Mouse (Mus musculus) layer of hippocampus, adult 2 months (tissue): ENCODE measurements around the gene Acp7. TPM values are rescaled to one million over a fixed set of nuclear protein-coding genes. Genes with fewer than 3 reads are reported as not detected.

Experiments used
- DNase-seq, 2 experiments: peaks; one replicate each; pipeline ENCODE4 v3.0.0; 2022; ENCODE audit warnings: low spot score in 2 of 2
- H3K27ac ChIP-seq: fragments of 200-600 bp; 2 replicates; pipeline ENCODE4 v1.8.1; 2022
- H3K4me3 ChIP-seq: fragments of 200-600 bp; 2 replicates; pipeline ENCODE4 v1.8.1; 2022; ENCODE audit warnings: mild to moderate bottlenecking
- CTCF ChIP-seq: fragments of 200-600 bp; conservative IDR thresholded peaks from 2 replicates; pipeline ENCODE4 v1.8.1; 2022; ENCODE audit warnings: antibody characterized with exemption, mild to moderate bottlenecking, moderate library complexity
- microRNA-seq, 2 experiments: library from miRNA; unstranded; fragments of <30 nt; microRNA quantifications; one replicate each; pipeline ENCODE4 v1.2.0; 2021
- total RNA-seq, 2 experiments: library from RNA; stranded (reverse); gene quantifications; 2 replicates each; pipeline ENCODE4 v1.2.3; 2021

The Acp7 gene
- total RNA-seq, 2 experiments from 2014 or later, result 1.2 to 2.2 TPM

DNA sequence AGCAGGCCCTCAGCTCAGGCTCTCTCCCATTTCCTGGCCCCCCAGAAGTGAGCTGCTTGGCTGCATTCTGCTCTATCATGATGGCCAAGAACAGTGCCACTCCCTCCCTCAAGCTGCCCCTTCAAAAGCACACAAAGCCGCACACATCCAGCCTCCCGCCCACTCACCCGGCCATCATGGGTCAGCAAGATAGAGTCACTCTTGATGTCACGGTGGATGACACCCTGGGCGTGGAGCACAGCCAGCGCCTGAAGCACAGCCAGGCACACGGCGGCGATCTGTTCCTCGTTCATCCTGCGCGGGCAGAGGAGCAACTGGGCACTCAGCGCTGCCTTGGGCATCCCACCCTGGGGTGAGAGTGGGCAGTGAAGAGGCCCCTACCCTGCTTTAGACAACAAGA is 68.8 kb downstream of the Acp7 start:
- TF ChIP-seq CTCF, result no peak
- no peak overlapping the region for H3K4me3 ChIP-seq
- DNase-seq, result no peak
- H3K27ac ChIP-seq, result no peak overlapping the region

DNA sequence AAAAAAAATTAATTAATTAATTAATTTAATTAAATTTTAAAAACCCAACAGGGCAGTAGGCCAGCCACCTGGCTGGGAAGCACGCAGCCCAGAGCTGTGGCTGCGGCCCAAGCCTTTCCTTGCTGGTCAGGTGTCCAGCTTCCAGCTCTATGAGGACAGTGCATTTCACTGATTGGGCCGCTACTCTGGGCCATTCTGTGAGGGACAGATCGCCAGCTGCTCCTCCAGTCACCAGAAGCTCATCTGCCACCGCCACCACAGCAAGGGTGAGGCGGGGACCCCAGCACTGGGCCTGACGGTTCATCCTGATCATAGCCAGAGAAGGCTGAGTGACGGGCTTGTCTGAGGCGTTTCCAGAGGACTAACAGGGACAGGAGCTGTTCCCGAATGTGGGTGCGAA is 69.2 kb downstream of the Acp7 start:
- Histone ChIP-seq H3K4me3 (no peak overlapping the region), H3K27ac (no peak overlapping the region)
- TF ChIP-seq CTCF, result no peak
- no peak for DNase-seq

DNA sequence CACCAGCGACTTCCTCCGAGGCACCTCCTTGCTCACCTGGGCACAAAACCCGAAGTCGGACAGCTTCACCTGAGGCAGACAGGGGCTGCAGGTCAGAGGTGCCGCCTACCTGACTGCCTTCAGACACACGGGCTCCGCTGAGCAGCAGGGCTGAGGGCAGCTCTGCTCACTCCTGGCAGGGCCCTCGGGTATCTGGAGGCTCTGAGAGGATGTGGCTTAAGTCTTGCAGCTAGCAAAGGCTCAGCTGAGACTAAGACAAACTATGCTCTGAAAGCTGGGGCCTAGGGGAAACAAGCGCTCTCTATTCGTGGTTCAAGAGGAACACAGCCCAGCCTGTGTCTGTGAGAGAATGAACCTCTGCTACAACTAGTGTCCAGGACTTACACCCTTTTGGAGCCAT is 70.3 kb downstream of the Acp7 start:
- peak overlapping the region; percentile 51; the same call in 1 of the 2 replicates for H3K27ac ChIP-seq
- no peak for TF ChIP-seq CTCF
- no peak for DNase-seq
- no peak overlapping the region for H3K4me3 ChIP-seq

DNA sequence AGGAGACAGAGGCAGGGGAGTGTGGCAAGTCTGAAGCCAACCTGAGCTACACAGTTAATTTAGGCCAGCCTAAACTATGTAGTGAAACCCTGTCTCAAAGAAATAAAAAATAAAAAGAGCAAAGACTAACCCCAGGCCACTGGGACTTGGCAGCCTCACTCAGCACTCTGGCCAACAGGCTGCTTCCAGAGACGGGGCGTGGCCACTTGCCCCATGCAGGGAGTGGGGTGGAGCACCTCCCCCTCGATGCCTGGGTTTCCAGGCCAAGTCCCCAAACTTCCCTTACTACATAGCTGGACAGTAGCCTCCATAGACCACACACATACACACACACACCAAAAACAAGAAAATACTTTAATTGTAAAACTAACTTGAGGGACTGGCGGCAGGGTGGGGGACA is 72.6 kb downstream of the Acp7 start:
- H3K4me3 ChIP-seq, result no peak overlapping the region
- DNase-seq, result no peak
- no peak for TF ChIP-seq CTCF

DNA sequence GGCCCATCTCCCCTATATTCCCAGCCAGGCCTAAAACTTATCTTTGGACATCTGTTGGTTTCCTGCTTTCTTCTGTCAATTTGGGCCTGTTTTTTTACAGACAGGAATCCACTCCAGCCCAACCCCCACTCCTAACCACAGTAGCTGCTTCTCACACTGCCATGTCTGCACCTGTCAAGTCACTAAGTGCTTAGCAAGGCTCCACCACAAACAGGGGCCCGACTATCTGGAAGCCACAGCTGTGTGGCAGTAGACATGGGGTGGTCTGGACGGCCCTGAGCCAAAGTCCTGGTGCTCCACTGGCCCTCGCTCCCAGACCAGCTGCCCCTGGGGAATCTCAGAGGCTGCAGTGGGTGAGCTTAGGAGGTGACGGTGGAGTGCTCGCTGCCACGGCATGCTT is 73.4 kb downstream of the Acp7 start:
- no peak for TF ChIP-seq CTCF
- no peak overlapping the region for H3K4me3 ChIP-seq
- no peak for DNase-seq
- H3K27ac ChIP-seq, result no peak overlapping the region

More for the DNA sequence above, 72.6 kb downstream of the Acp7 start:
- no peak overlapping the region for H3K27ac ChIP-seq

Small RNAs within 50 kb of the gene (microRNA-seq; reads per million reads assigned to microRNA genes)
- gene Mir7049, result 1.3 to 1.5 reads per million in 2 experiments

Other genes starting within 250 kb of the Acp7 start
- 10 to 100 TPM; 17.7 to 18.7 TPM for gene Med29, start 238.6 kb downstream of the Acp7 start, total RNA-seq
- gene Paf1, start 238.4 kb downstream of the Acp7 start, total RNA-seq, result 10 to 100 TPM; 68.4 to 79.0 TPM
- 1 to 10 TPM in 1 of 2 experiments, under 1 TPM in 1; 0.86 to 2.3 TPM for gene Gmfg, start 193.9 kb downstream of the Acp7 start, total RNA-seq
- 10 to 100 TPM; 69.1 to 79.8 TPM for gene Lrfn1, start 179.4 kb downstream of the Acp7 start, total RNA-seq
- not detected for gene Ifnl2, start 120.9 kb downstream of the Acp7 start, total RNA-seq
- not detected for gene Ifnl3, start 108.5 kb downstream of the Acp7 start, total RNA-seq
- gene Sycn, start 90.4 kb downstream of the Acp7 start, total RNA-seq, result not detected
- under 1 TPM; 0.23 to 0.47 TPM for gene Nccrp1, start 84.1 kb downstream of the Acp7 start, total RNA-seq
- 10 to 100 TPM; 67.8 to 70.1 TPM for gene Samd4b, start 33.2 kb downstream of the Acp7 start, total RNA-seq
- 10 to 100 TPM; 13.7 to 16.2 TPM for gene Pak4, start 33.1 kb downstream of the Acp7 start, total RNA-seq
- 10 to 100 TPM; 24.4 to 27.1 TPM for gene Fbxo27, start 61.5 kb upstream of the Acp7 start, total RNA-seq
- 1 to 10 TPM in 1 of 2 experiments, under 1 TPM in 1; 0.98 to 1.4 TPM for gene Fbxo17, start 85.5 kb upstream of the Acp7 start, total RNA-seq
- 10 to 100 TPM; 57.5 to 57.9 TPM for gene Mrps12, start 110.5 kb upstream of the Acp7 start, total RNA-seq
- 10 to 100 TPM; 13.9 to 14.3 TPM for gene Sars2, start 110.7 kb upstream of the Acp7 start, total RNA-seq
- under 1 TPM; 0.34 to 0.36 TPM for gene Ccer2, start 124.8 kb upstream of the Acp7 start, total RNA-seq
- 100 to 1,000 TPM; 128 to 139 TPM for gene Sirt2, start 135.4 kb upstream of the Acp7 start, total RNA-seq
- gene Nfkbib, start 136.2 kb upstream of the Acp7 start, total RNA-seq, result 10 to 100 TPM; 25.6 to 27.2 TPM
- 1 to 10 TPM; 2.6 to 4.5 TPM for gene Rinl, start 157.6 kb upstream of the Acp7 start, total RNA-seq
- 100 to 1,000 TPM; 410 to 476 TPM for gene Hnrnpl, start 177.2 kb upstream of the Acp7 start, total RNA-seq
- gene Ech1, start 193.9 kb upstream of the Acp7 start, total RNA-seq, result 10 to 100 TPM; 66.4 to 68.8 TPM
- 1 to 10 TPM; 4.4 to 6.8 TPM for gene Lgals4, start 202.5 kb upstream of the Acp7 start, total RNA-seq
- not detected for gene Lgals7, start 232.5 kb upstream of the Acp7 start, total RNA-seq